Mouse (Mus musculus): ENCODE measurements around the gene Kdm4a. TPM values are rescaled to one million over a fixed set of nuclear protein-coding genes. Genes with fewer than 3 reads are reported as not detected.

Gene Kdm4a
- total and polyA plus RNA-seq, 2 experiments from 2014 or later, result 17.8 to 30.0 TPM

- WGBS, result 88% methylated on average over 11 of the region's 11 CpGs
- Histone ChIP-seq H3K36me3 (replicated peaks; ENCODE audit: control insufficient read depth, insufficient read depth, low read length) (0 out of 2 replicates have a peak, but pooled peaks cover 4% of the 10 kb centered on the region), H3K9me3 (replicated peaks; ENCODE audit: control insufficient read depth, low read length) (no peaks in the 10 kb centered on the region), H3K27me3 (ENCODE audit: control insufficient read depth, insufficient read depth, low read length) (no peaks in the 10 kb centered on the region), H3K4me1 (ENCODE audit: control insufficient read depth, insufficient read depth) (no peaks in the 10 kb centered on the region), H3K4me2 (ENCODE audit: low read depth, low read length) (no peak overlapping the region), H3K27ac (ENCODE audit: low read depth) (no peak overlapping the region), H3K9ac (replicated peaks; ENCODE audit: low read depth, low read length) (no peak overlapping the region), H3K4me3 (ENCODE audit: low read depth, low read length) (no peak overlapping the region)
- DNase-seq (ENCODE audit: low spot score) (no peak), ATAC-seq (ENCODE audit: insufficient read depth, low read depth) (no peak)
- no peak for TF ChIP-seq EP300 (IDR thresholded peaks at IDR 0.05; ENCODE audit: low read depth)
- TF ChIP-seq CTCF (IDR thresholded peaks at IDR 0.05; ENCODE audit: low read depth), result no peak
Observed at GRCm38 (mm10) chr4:118116098-118116497, 63.7 kb downstream of the Kdm4a start.

DNA sequence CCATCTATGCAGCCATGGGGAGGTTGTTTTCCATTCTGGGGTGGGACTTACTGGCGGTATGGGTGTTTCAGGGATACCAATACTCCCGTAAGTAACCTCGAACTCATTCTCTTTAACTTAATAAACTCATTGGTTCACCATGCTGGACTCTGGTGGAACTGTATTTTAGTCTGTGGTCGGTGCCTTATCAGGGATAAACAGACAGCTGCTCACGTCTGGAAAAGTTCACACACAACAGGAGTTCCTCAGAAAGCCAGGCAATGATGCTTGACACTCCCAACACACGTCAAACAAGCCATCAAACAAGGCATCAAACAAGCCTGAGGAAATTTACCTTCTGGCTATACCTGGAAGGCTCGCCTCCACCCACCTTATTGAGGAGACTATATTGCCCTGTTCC, 64.7 kb downstream of the Kdm4a start:
- TF ChIP-seq EP300 (IDR thresholded peaks at IDR 0.05; ENCODE audit: low read depth) (no peak), CTCF (IDR thresholded peaks at IDR 0.05; ENCODE audit: low read depth) (no peak)
- H3K36me3 ChIP-seq (replicated peaks; ENCODE audit: control insufficient read depth, insufficient read depth, low read length), result 0 out of 2 replicates have a peak, but pooled peaks cover 4% of the 10 kb centered on the region
- H3K9ac ChIP-seq (replicated peaks; ENCODE audit: low read depth, low read length), result no peak overlapping the region
- no peak for ATAC-seq (ENCODE audit: insufficient read depth, low read depth)
- no peak overlapping the region for H3K4me3 ChIP-seq (ENCODE audit: low read depth, low read length)
- no peaks in the 10 kb centered on the region for H3K27me3 ChIP-seq (ENCODE audit: control insufficient read depth, insufficient read depth, low read length)
- no peak overlapping the region for H3K4me2 ChIP-seq (ENCODE audit: low read depth, low read length)
- no peaks in the 10 kb centered on the region for H3K9me3 ChIP-seq (replicated peaks; ENCODE audit: control insufficient read depth, low read length)
- no peak overlapping the region for H3K27ac ChIP-seq (ENCODE audit: low read depth)
- DNase-seq (ENCODE audit: low spot score), result no peak
- 0 out of 2 replicates have a peak, but pooled peaks cover under 1% of the 10 kb centered on the region for H3K4me1 ChIP-seq (ENCODE audit: control insufficient read depth, insufficient read depth)
- 77% methylated on average over 7 of the region's 7 CpGs for WGBS

GRCm38 (mm10) chr4:118112601-118113000, 67.2 kb downstream of the Kdm4a start:
- WGBS, result 63% methylated on average over 12 of the region's 12 CpGs
- Histone ChIP-seq H3K9ac (replicated peaks; ENCODE audit: low read depth, low read length) (no peak overlapping the region), H3K4me1 (ENCODE audit: control insufficient read depth, insufficient read depth) (peaks cover 13% of the 10 kb centered on the region), H3K4me2 (ENCODE audit: low read depth, low read length) (no peak overlapping the region), H3K9me3 (replicated peaks; ENCODE audit: control insufficient read depth, low read length) (no peaks in the 10 kb centered on the region), H3K36me3 (replicated peaks; ENCODE audit: control insufficient read depth, insufficient read depth, low read length) (0 out of 2 replicates have a peak, but pooled peaks cover 4% of the 10 kb centered on the region), H3K27me3 (ENCODE audit: control insufficient read depth, insufficient read depth, low read length) (no peaks in the 10 kb centered on the region), H3K27ac (ENCODE audit: low read depth) (no peak overlapping the region), H3K4me3 (ENCODE audit: low read depth, low read length) (no peak overlapping the region)
- DNase-seq (ENCODE audit: low spot score) (no peak), ATAC-seq (ENCODE audit: insufficient read depth, low read depth) (no peak)
- TF ChIP-seq CTCF (IDR thresholded peaks at IDR 0.05; ENCODE audit: low read depth) (no peak), EP300 (IDR thresholded peaks at IDR 0.05; ENCODE audit: low read depth) (no peak)

DNA sequence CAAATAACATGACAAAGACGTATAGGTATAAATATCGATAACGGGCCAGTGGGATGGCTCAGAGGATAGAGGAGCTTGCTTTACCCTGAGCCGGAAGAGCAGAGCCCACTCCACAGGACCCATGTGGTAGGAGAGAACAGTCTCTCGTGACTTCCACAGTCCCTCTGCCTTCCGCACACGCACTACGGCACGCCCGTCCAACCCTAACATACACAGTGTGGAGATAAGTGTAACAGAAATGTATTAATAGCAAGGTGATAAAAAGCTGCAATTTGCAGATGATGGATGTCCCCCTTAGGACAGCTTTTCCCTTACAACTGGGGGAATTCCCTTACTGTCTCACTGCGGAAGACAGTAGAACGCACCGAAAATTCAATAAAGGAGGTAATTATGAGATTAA, 70.2 kb downstream of the Kdm4a start:
- Histone ChIP-seq H3K27me3 (ENCODE audit: control insufficient read depth, insufficient read depth, low read length) (no peaks in the 10 kb centered on the region), H3K4me3 (ENCODE audit: low read depth, low read length) (no peak overlapping the region), H3K4me1 (ENCODE audit: control insufficient read depth, insufficient read depth) (peaks cover 13% of the 10 kb centered on the region), H3K27ac (ENCODE audit: low read depth) (no peak overlapping the region), H3K9me3 (replicated peaks; ENCODE audit: control insufficient read depth, low read length) (no peaks in the 10 kb centered on the region), H3K36me3 (replicated peaks; ENCODE audit: control insufficient read depth, insufficient read depth, low read length) (no peaks in the 10 kb centered on the region), H3K4me2 (ENCODE audit: low read depth, low read length) (peak overlapping the region; percentile 28), H3K9ac (replicated peaks; ENCODE audit: low read depth, low read length) (no peak overlapping the region)
- WGBS, result 43% methylated on average over 13 of the region's 13 CpGs
- ATAC-seq (ENCODE audit: insufficient read depth, low read depth) (peak; percentile 39; the same call in 1 of the 2 replicates), DNase-seq (ENCODE audit: low spot score) (peak; percentile 45)
- TF ChIP-seq EP300 (IDR thresholded peaks at IDR 0.05; ENCODE audit: low read depth) (no peak), CTCF (IDR thresholded peaks at IDR 0.05; ENCODE audit: low read depth) (no peak)

DNA sequence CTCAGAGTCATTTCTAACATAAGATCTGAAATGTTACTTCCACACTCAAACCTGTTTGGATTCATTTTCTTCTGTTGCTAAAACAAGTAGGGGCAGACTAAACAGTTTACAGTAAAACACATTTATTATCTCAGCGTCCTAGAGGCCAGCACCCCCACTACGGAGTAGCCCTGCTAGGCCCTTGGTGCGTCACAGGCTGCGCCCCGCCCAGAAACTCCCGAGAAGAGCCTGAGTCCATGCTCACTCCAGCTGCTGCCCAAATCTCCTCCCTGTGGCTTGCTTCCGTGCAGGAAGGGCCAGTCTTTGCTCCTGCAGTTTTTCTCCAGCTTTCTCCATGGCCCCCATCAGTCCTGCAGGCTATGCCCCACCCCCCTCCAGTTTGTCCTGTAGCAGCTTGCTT, 71.1 kb downstream of the Kdm4a start:
- no peaks in the 10 kb centered on the region for H3K36me3 ChIP-seq (replicated peaks; ENCODE audit: control insufficient read depth, insufficient read depth, low read length)
- H3K4me1 ChIP-seq (ENCODE audit: control insufficient read depth, insufficient read depth), result peaks cover 13% of the 10 kb centered on the region
- no peaks in the 10 kb centered on the region for H3K9me3 ChIP-seq (replicated peaks; ENCODE audit: control insufficient read depth, low read length)
- peak; percentile 11 for DNase-seq (ENCODE audit: low spot score)
- no peak overlapping the region for H3K4me3 ChIP-seq (ENCODE audit: low read depth, low read length)
- H3K27me3 ChIP-seq (ENCODE audit: control insufficient read depth, insufficient read depth, low read length), result no peaks in the 10 kb centered on the region
- WGBS, result 56% methylated on average over 7 of the region's 7 CpGs
- H3K27ac ChIP-seq (ENCODE audit: low read depth), result no peak overlapping the region
- H3K9ac ChIP-seq (replicated peaks; ENCODE audit: low read depth, low read length), result no peak overlapping the region
- no peak overlapping the region for H3K4me2 ChIP-seq (ENCODE audit: low read depth, low read length)
- ATAC-seq (ENCODE audit: insufficient read depth, low read depth), result peak; percentile 21; the same call in 1 of the 2 replicates
- TF ChIP-seq EP300 (IDR thresholded peaks at IDR 0.05; ENCODE audit: low read depth), result no peak
- no peak for TF ChIP-seq CTCF (IDR thresholded peaks at IDR 0.05; ENCODE audit: low read depth)

All from heart, postnatal 0 days (tissue).